Mouse (Mus musculus): Measurements from ENCODE around the gene Slf2. TPM values are rescaled to one million over a fixed set of nuclear protein-coding genes. Genes with fewer than 3 reads are reported as not detected.

Gene Slf2
- polyA plus RNA-seq, 1 experiment from 2014 or later, result 29.4 TPM

- no peaks in the 10 kb centered on the region for H3K27me3 ChIP-seq
- peaks cover 45% of the 10 kb centered on the region for H3K36me3 ChIP-seq
- H3K4me3 ChIP-seq, result no peak overlapping the region
- ATAC-seq (ENCODE audit: borderline replicate concordance, extremely low read depth, low FRiP score, low TSS enrichment), result no peak
- no peak overlapping the region for H3K27ac ChIP-seq
- 50% methylated on average over 19 of the region's 19 CpGs for whole genome bisulfite sequencing
- H3K9ac ChIP-seq, result no peak overlapping the region
- no peaks in the 10 kb centered on the region for H3K9me3 ChIP-seq
- H3K4me1 ChIP-seq, result peaks cover 34% of the 10 kb centered on the region
- no peak overlapping the region for H3K4me2 ChIP-seq
Observed at GRCm38 (mm10) chr19:45028746-45029145, 97.8 kb downstream of the Slf2 start.

GRCm38 (mm10) chr19:45029571-45029970, 98.6 kb downstream of the Slf2 start:
- H3K4me3 ChIP-seq, result no peak overlapping the region
- no peak overlapping the region for H3K9ac ChIP-seq
- 49% methylated on average over 9 of the region's 9 CpGs for WGBS
- peaks cover 29% of the 10 kb centered on the region for H3K4me1 ChIP-seq
- H3K27me3 ChIP-seq, result no peaks in the 10 kb centered on the region
- H3K9me3 ChIP-seq, result no peaks in the 10 kb centered on the region
- H3K27ac ChIP-seq, result no peak overlapping the region
- H3K36me3 ChIP-seq, result peaks cover 40% of the 10 kb centered on the region
- no peak overlapping the region for H3K4me2 ChIP-seq
- no peak for ATAC-seq (ENCODE audit: borderline replicate concordance, extremely low read depth, low FRiP score, low TSS enrichment)

DNA sequence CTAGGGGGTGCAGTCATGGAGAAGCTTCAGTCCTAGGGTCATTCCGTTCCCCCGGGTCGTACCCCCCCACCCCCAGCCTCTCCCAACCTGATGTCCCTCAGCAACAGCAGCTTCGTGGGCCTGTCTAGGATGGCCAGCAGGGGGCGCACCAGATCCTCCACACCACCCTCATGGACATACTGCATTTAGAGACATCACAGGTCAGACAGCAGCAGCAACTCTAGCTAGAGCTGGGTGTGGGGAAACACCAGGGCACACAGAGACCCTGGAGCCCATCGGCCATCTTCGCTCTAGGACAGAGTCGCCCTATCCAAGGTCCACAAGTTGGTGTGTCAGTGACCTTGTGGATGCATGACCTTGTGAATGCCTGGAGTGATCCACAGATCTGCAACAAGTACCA, 99.2 kb downstream of the Slf2 start:
- Histone ChIP-seq H3K27me3 (no peaks in the 10 kb centered on the region), H3K9ac (no peak overlapping the region), H3K4me2 (no peak overlapping the region), H3K27ac (no peak overlapping the region), H3K36me3 (peaks cover 34% of the 10 kb centered on the region), H3K9me3 (no peaks in the 10 kb centered on the region), H3K4me3 (no peak overlapping the region), H3K4me1 (peaks cover 29% of the 10 kb centered on the region)
- ATAC-seq (ENCODE audit: borderline replicate concordance, extremely low read depth, low FRiP score, low TSS enrichment), result peak; percentile 4; the same call in 1 of the 2 replicates
- 32% methylated on average over 8 of the region's 8 CpGs for WGBS

GRCm38 (mm10) chr19:45030746-45031693, 100.1 kb downstream of the Slf2 start:
- Histone ChIP-seq H3K4me2 (peak overlapping the region; percentile 52), H3K9me3 (no peaks in the 10 kb centered on the region), H3K4me3 (peak overlapping the region; percentile 10; the same call in 1 of the 2 replicates), H3K27me3 (no peaks in the 10 kb centered on the region), H3K9ac (no peak overlapping the region), H3K27ac (no peak overlapping the region), H3K36me3 (peaks cover 25% of the 10 kb centered on the region), H3K4me1 (peaks cover 29% of the 10 kb centered on the region)
- 35% methylated on average over 20 of the region's 20 CpGs for WGBS
- no peak for ATAC-seq (ENCODE audit: borderline replicate concordance, extremely low read depth, low FRiP score, low TSS enrichment)

DNA sequence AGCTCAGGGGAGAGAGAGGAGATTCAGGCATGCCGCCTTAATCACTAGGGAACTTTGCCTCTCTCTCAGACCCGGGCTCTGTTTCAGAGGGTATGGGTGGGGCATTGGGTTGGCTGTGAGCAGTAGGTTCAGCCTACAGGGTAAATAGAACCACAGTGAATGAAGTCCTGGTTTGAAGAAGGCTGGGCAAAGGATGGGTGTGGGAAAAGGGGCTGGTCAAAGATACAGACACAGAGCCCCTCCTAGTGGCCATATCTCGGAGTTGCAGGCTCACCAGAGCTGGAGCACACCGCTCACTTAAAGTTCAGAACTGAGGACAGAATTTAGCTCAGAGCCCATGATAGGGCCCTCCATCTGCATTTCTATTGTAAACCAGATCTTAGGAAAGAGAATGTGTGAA, 100.8 kb downstream of the Slf2 start:
- Histone ChIP-seq H3K4me2 (no peak overlapping the region), H3K9ac (no peak overlapping the region), H3K27ac (no peak overlapping the region), H3K36me3 (peaks cover 17% of the 10 kb centered on the region), H3K4me3 (no peak overlapping the region), H3K9me3 (no peaks in the 10 kb centered on the region), H3K27me3 (no peaks in the 10 kb centered on the region; the same call in 1 of the 2 replicates), H3K4me1 (peaks cover 29% of the 10 kb centered on the region)
- WGBS, result 19% methylated on average over 4 of the region's 4 CpGs
- ATAC-seq (ENCODE audit: borderline replicate concordance, extremely low read depth, low FRiP score, low TSS enrichment), result peak; percentile 46

Other genes starting within 250 kb of the Slf2 start
- gene Pax2, start 175.1 kb upstream of the Slf2 start, polyA plus RNA-seq (2015; fragmentation: Nextera tagmentation; extraction: Ambion mirVana), result 0.10 TPM in 1 of 2 replicates, not detected in the other
- gene Sema4g, start 58.0 kb downstream of the Slf2 start, polyA plus RNA-seq (2015; fragmentation: Nextera tagmentation; extraction: Ambion mirVana), result 1.3 and 1.7 TPM in 2 replicates
- 17.8 and 20.8 TPM in 2 replicates for gene Twnk, start 74.5 kb downstream of the Slf2 start, polyA plus RNA-seq (2015; fragmentation: Nextera tagmentation; extraction: Ambion mirVana)
- 70.1 and 70.8 TPM in 2 replicates for gene Mrpl43, start 75.3 kb downstream of the Slf2 start, polyA plus RNA-seq (2015; fragmentation: Nextera tagmentation; extraction: Ambion mirVana)
- 75.9 and 81.8 TPM in 2 replicates for gene Lzts2, start 83.3 kb downstream of the Slf2 start, polyA plus RNA-seq (2015; fragmentation: Nextera tagmentation; extraction: Ambion mirVana)
- 0.30 and 0.34 TPM in 2 replicates for gene Pdzd7, start 114.6 kb downstream of the Slf2 start, polyA plus RNA-seq (2015; fragmentation: Nextera tagmentation; extraction: Ambion mirVana)
- 20.5 and 21.7 TPM in 2 replicates for gene Sfxn3, start 116.4 kb downstream of the Slf2 start, polyA plus RNA-seq (2015; fragmentation: Nextera tagmentation; extraction: Ambion mirVana)
- gene Kazald1, start 144.1 kb downstream of the Slf2 start, polyA plus RNA-seq (2015; fragmentation: Nextera tagmentation; extraction: Ambion mirVana), result 4.9 and 6.4 TPM in 2 replicates
- not detected in 2 replicates for gene Tlx1, start 219.5 kb downstream of the Slf2 start, polyA plus RNA-seq (2015; fragmentation: Nextera tagmentation; extraction: Ambion mirVana)

Measured in lung, embryonic 15.5 days (tissue).